Mouse (Mus musculus): ENCODE data around the gene Tmem126b. TPM values are rescaled to one million over a fixed set of nuclear protein-coding genes. Genes with fewer than 3 reads are reported as not detected.

Tmem126b gene
- 71.9 TPM for polyA plus RNA-seq (2014; fragmentation: Illumina TruSeq; extraction: RNeasy Lipid Tissue Mini Kit (QIAGEN cat#74804); ENCODE audit: low read depth, low replicate concordance)

DNA sequence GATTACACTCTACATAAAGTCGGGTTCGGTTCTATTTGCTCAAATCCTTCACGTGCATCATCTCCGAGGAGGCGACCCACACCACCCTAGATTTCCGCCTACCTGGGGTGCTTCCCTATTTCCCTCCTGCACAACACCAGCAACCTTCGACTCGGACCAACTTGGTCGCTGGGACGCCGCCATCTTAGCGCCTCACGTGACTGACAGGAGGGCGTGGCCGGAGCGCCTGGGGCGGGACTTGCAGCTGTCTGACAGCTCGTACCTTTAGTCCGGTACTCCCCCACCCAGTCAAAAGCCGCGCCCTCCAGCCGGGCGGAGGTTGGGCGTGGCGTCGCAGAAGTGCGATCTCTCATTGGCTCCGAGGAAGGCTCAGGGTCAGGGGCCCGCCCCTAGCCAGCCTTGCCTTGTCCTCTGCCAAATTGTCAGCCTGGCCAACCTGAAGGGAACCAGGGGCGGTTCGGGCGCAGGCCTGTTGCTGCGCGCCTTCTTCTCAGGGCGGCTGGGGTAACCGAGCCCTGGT is at the start of gene Tmem126b:
Gene Tmem126b, minus strand, starts transcription at position 209 of the 520 bp plus-strand sequence.

DNA sequence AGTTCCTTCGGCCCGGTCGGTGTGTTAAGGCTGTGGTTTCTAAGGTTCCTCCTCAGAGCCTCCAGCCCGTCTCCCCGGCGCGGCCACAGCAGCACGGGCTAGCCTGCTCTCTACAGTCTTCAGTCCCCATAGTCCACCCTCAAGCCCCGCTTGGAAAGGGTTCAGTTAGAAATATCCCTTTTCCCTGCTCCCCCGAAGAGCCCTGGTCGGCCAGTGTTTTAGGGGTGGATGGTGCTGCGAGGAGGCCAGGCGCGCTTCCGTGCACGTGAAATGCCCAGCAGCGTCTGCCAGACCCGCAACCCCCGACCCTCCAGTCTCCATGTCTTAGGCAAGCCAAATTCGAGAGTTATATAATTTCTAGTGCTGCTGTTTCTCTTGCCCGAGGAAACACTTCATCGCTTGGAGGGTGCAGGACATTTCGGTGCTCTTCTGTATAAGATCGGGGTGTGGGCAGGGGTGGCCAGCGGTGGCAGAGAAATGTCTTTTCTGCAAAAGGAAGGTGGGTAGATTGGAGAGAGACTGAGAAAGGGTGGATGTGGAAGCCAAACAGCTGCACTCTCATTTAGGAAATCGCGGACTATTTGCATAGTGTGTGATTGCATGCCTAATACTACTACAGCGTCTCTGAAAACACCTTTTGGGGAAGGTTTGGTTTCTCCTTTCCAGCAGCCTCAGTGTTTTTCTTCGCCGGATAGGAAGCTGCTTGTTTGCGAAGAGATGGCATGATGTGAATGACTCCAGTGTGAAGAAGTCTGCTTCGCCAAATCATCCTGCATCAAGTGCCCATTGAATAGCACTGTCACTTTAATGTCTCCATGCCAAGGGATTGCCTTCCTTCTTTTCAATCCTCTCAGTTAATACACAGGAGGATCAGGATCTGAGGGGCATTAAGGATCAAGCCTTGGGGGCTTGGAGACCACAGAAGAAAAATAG is 778 bp upstream of the Tmem126b start, which contains the start of gene Dlg2:
Gene Dlg2, plus strand, starts transcription at position 360 of the 933 bp plus-strand sequence.

DNA sequence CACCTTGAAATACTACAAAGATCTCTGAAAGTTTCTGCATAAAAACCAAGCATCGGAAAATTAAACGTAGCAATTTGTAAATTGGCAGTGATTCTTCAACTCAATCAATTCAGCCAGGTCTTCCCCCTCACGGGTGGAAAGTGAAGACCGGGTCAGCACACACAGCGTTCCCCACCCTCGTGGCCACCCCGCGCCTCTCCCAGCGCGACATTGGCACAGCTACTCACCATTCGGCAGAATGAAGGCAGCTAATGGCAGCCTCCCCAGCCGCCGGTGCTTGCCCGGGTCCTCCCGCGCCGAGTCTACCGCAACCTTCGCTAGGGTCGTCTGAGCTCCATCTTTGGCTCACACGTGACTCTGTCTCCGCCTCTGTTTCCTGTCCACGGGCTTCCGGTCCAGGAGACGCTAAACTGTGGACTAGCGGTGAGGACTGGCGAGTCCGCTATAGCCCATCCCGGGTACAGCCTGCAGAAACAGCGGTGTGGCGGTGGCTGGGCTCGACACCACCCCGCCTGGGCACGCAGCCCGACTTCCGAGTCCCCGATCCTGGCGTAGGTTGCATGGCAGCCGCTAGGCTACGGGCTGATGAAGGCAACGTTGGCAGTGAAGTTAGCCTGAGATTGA is 18.8 kb downstream of the Tmem126b start, which contains the start of gene Tmem126a:
Gene Tmem126a, minus strand, starts transcription at position 385 of the 624 bp plus-strand sequence.

DNA sequence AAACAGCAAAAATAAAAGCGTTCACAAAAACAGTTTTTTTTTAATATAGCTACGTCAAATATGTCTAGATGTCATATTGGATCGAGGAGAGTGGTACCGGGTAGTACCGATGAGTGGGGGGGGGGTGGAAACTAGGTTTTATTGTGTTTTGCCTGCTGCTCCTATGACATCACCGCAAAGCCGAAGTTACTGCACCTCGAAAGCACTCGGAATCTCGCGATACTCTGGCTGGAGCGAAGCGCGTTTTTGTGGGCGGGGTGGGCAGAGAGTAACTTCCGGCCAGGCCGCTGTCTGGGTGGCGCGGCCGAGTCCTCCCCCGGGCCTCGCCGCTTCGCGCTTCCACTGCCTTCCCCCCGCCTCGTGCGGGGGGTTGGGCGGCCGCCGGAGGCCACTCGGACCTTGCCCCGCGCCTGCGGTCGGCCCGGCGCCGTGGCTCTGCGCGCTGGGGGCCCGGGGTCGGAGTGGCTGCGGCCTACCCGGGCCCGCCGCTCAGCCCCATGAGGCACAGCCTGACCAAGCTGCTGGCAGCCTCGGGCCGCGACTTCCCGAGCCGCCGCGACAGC is 33.2 kb downstream of the Tmem126b start, which contains the start of gene Crebzf:
Gene Crebzf, plus strand, starts transcription at position 212 of the 563 bp plus-strand sequence.

DNA sequence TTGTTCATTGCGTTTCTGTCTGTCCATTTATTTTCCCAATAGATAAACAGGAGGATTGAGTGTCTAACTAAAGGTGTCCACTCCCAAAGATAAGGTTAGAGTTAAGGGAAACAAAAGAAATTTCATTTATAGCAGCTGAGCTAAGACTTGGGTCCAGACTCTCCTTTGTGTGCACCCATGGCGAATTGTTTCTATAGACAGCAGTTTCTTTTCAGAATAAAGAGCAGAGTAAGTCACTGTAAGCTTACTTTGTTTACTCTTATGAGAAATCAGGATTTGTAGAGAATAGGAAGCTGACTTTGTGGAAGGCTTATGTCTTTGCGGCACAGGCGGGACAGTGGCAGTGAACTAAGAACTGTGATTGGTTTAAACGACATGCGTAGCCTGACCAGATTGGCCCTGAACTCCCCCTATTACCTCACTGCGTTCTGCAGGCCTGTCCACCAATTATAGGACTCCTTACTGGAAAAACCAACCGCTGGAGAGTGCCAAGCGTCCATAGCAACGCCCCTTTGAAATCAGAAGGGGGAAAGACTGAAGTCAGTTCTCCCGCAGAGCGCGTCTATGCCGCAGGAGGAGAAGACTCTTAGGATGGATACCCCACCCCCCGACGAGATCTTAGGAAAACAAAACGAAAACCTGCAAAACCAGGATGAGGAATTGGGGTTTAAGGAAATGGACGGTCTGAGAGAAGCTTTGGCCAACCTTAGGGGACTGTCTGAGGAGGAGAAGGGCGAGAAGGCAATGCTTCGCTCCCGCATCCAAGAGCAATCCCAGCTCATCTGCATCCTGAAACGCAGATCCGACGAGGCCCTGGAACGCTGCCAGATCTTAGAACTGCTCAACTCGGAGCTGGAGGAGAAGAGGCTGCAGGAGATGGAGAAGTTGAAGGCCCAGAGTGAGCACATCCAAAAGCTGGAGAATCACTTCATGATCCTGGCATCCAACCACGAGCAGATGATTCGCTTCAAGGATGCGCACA is 49.5 kb downstream of the Tmem126b start, which contains the start of gene Ccdc89:
Gene Ccdc89, plus strand, starts transcription at position 558 of the 982 bp plus-strand sequence.

Other genes starting within 250 kb of the Tmem126b start
- not detected for gene Ccdc83, start 210.2 kb downstream of the Tmem126b start, polyA plus RNA-seq (2014; fragmentation: Illumina TruSeq; extraction: RNeasy Lipid Tissue Mini Kit (QIAGEN cat#74804); ENCODE audit: low read depth, low replicate concordance)
- gene Sytl2, start 173.7 kb downstream of the Tmem126b start, polyA plus RNA-seq (2014; fragmentation: Illumina TruSeq; extraction: RNeasy Lipid Tissue Mini Kit (QIAGEN cat#74804); ENCODE audit: low read depth, low replicate concordance), result 8.5 TPM
- 0.64 TPM for gene Ccdc89, start 49.4 kb downstream of the Tmem126b start, polyA plus RNA-seq (2014; fragmentation: Illumina TruSeq; extraction: RNeasy Lipid Tissue Mini Kit (QIAGEN cat#74804); ENCODE audit: low read depth, low replicate concordance)
- gene Crebzf, start 33.3 kb downstream of the Tmem126b start, polyA plus RNA-seq (2014; fragmentation: Illumina TruSeq; extraction: RNeasy Lipid Tissue Mini Kit (QIAGEN cat#74804); ENCODE audit: low read depth, low replicate concordance), result 158 TPM
- 198 TPM for gene Tmem126a, start 18.8 kb downstream of the Tmem126b start, polyA plus RNA-seq (2014; fragmentation: Illumina TruSeq; extraction: RNeasy Lipid Tissue Mini Kit (QIAGEN cat#74804); ENCODE audit: low read depth, low replicate concordance)
- 222 TPM for gene Dlg2, start 671 bp upstream of the Tmem126b start, polyA plus RNA-seq (2014; fragmentation: Illumina TruSeq; extraction: RNeasy Lipid Tissue Mini Kit (QIAGEN cat#74804); ENCODE audit: low read depth, low replicate concordance)